Comparison of ENCODE assay signal across 25 mouse cellular contexts in genomic region chr9:86738801-86739200, GRCm38 (mm10). TPM values are rescaled to one million over a fixed set of nuclear protein-coding genes. Genes with fewer than 3 reads are reported as not detected.
DNase-seq lines count a peak whose midpoint lies in the region; ATAC-seq and TF ChIP-seq lines count a peak whose summit lies in the region.
"Had no signal": no experiment of that assay in that cellular context is flagged by ENCODE, and none has a peak within 500 bp of the region (broad histone marks: within the 10 kb centered on the region; RNA-seq: fewer than 3 reads in every experiment).

No protein-coding gene starts in this region.

- no peak overlapping the region for H3K9ac ChIP-seq in intestine, embryonic 14.5 days (ENCODE audit: low read length)
- no peak overlapping the region for H3K9ac ChIP-seq in intestine, postnatal 0 days (ENCODE audit: low read depth, low read length)
- H3K9ac ChIP-seq: forebrain, embryonic 13.5 days; heart, embryonic 12.5 days; hindbrain, embryonic 13.5 days; kidney, embryonic 15.5 days had no signal

- no peak for ATAC-seq in intestine, embryonic 14.5 days (replicated peaks; ENCODE audit: low FRiP score, low TSS enrichment, low read depth)
- ATAC-seq in intestine, postnatal 0 days: no peak
- ATAC-seq: forebrain, embryonic 13.5 days; hindbrain, embryonic 16.5 days had no signal

- H3K4me1 ChIP-seq in intestine, embryonic 14.5 days (replicated peaks; ENCODE audit: control insufficient read depth, insufficient read depth, low read length): peaks cover 9% of the 10 kb centered on the region
- H3K4me1 ChIP-seq in intestine, postnatal 0 days (replicated peaks; ENCODE audit: control insufficient read depth, insufficient read depth, low read length): no peaks in the 10 kb centered on the region
- H3K4me1 ChIP-seq in cerebellum, adult 2 months (ENCODE audit: control insufficient read depth, insufficient read depth, low read length): peaks cover 3% of the 10 kb centered on the region; the same call in 1 of the 2 replicates

- no peak overlapping the region for H3K4me3 ChIP-seq in intestine, embryonic 14.5 days (ENCODE audit: low read depth, low read length)
- H3K4me3 ChIP-seq in intestine, postnatal 0 days (ENCODE audit: low read depth, low read length): no peak overlapping the region
- no peak overlapping the region for H3K4me3 ChIP-seq in cerebellum, adult 2 months (replicated peaks; ENCODE audit: insufficient read depth, low read depth, low read length)
- H3K4me3 ChIP-seq: forebrain, embryonic 10.5 days; forebrain, embryonic 13.5 days; heart, adult 2 months; heart, embryonic 12.5 days; hindbrain, embryonic 10.5 days; hindbrain, embryonic 13.5 days; kidney, embryonic 15.5 days had no signal

- H3K36me3 ChIP-seq in intestine, embryonic 14.5 days (ENCODE audit: control insufficient read depth, insufficient read depth, low read length): no peaks in the 10 kb centered on the region
- H3K36me3 ChIP-seq in intestine, postnatal 0 days (ENCODE audit: control insufficient read depth, insufficient read depth): no peaks in the 10 kb centered on the region
- H3K36me3 ChIP-seq: forebrain, embryonic 10.5 days; heart, embryonic 12.5 days; hindbrain, embryonic 10.5 days; hindbrain, embryonic 13.5 days; kidney, embryonic 15.5 days had no signal

- H3K4me2 ChIP-seq in intestine, embryonic 14.5 days (ENCODE audit: low read length): no peak overlapping the region
- H3K4me2 ChIP-seq in intestine, postnatal 0 days (replicated peaks; ENCODE audit: low read depth): no peak overlapping the region
- H3K4me2 ChIP-seq: forebrain, embryonic 13.5 days; heart, embryonic 12.5 days; hindbrain, embryonic 13.5 days; kidney, embryonic 15.5 days had no signal

- H3K27me3 ChIP-seq in intestine, embryonic 14.5 days (replicated peaks; ENCODE audit: control insufficient read depth, insufficient read depth, low read length): no peaks in the 10 kb centered on the region
- no peaks in the 10 kb centered on the region for H3K27me3 ChIP-seq in intestine, postnatal 0 days (replicated peaks; ENCODE audit: control insufficient read depth, insufficient read depth, low read length)
- H3K27me3 ChIP-seq in cerebellum, adult 2 months (ENCODE audit: control insufficient read depth, insufficient read depth, low read length): no peaks in the 10 kb centered on the region
- H3K27me3 ChIP-seq: CH12.LX; forebrain, embryonic 13.5 days; heart, embryonic 12.5 days; hindbrain, embryonic 13.5 days had no signal

- no peak for TF ChIP-seq POLR2A in brain, embryonic 14.5 days (IDR thresholded peaks at IDR 0.05; ENCODE audit: borderline replicate concordance, extremely low read depth, insufficient read depth, insufficient read length, poor library complexity, severe bottlenecking)
- TF ChIP-seq POLR2A in cerebellum, adult 2 months (IDR thresholded peaks at IDR 0.05; ENCODE audit: borderline replicate concordance, insufficient read depth, low read length): no peak

- no peak for TF ChIP-seq CTCF in intestine, postnatal 0 days (IDR thresholded peaks at IDR 0.05; ENCODE audit: low read depth)
- TF ChIP-seq CTCF in brain, embryonic 14.5 days (IDR thresholded peaks at IDR 0.05; ENCODE audit: borderline replicate concordance, extremely low read depth, insufficient read depth, insufficient read length): no peak
- TF ChIP-seq CTCF in cerebellum, adult 2 months (IDR thresholded peaks at IDR 0.05; ENCODE audit: borderline replicate concordance, insufficient read depth, low read depth, low read length): no peak

- H3K9me3 ChIP-seq in intestine, embryonic 14.5 days (ENCODE audit: control insufficient read depth, low read length): no peaks in the 10 kb centered on the region
- no peaks in the 10 kb centered on the region for H3K9me3 ChIP-seq in intestine, postnatal 0 days (ENCODE audit: control insufficient read depth)
- H3K9me3 ChIP-seq: forebrain, embryonic 10.5 days; forebrain, embryonic 13.5 days; heart, embryonic 12.5 days; hindbrain, embryonic 10.5 days; hindbrain, embryonic 13.5 days; kidney, embryonic 15.5 days had no signal

- WGBS in intestine, embryonic 14.5 days: 95% methylated on average over 8 of the region's 8 CpGs
- 93% methylated on average over 8 of the region's 8 CpGs for WGBS in intestine, postnatal 0 days
- WGBS in cerebellum, adult 2 months: 94% methylated on average over 8 of the region's 8 CpGs

- DNase-seq in heart, adult 11 months: peak; percentile 56
- DNase-seq in heart, adult 8-10 months (ENCODE audit: low spot score): no peak
- DNase-seq in intestine, embryonic 14.5 days (ENCODE audit: low spot score): peak; percentile 43
- peak; percentile 14 for DNase-seq in NIH3T3 (ENCODE audit: low read depth)
- peak; percentile 54 for DNase-seq in brain, embryonic 14.5 days (ENCODE audit: low read depth)
- no peak for DNase-seq in lung, postnatal 14 days
- no peak for DNase-seq in cerebellum, adult 2 months
- DNase-seq: adrenal gland, postnatal 10 days; B cell, adult 2 months; cerebellum, adult 11-12 months; cerebellum, adult 9-10 months; cerebellum, postnatal 14 days; gastrocnemius, postnatal 25 days; heart, adult 2 months; kidney, adult 11 months; kidney, adult 8-10 months had no signal

- H3K27ac ChIP-seq in intestine, embryonic 14.5 days (ENCODE audit: low read depth): no peak overlapping the region
- H3K27ac ChIP-seq in intestine, postnatal 0 days (ENCODE audit: low read depth, low read length): no peak overlapping the region
- H3K27ac ChIP-seq in cerebellum, adult 2 months (ENCODE audit: insufficient read depth, low read length): no peak overlapping the region
- H3K27ac ChIP-seq: forebrain, embryonic 10.5 days; forebrain, embryonic 13.5 days; heart, adult 2 months; hindbrain, embryonic 10.5 days; hindbrain, embryonic 13.5 days; kidney, embryonic 15.5 days had no signal

RNA-seq across cellular contexts. Expression of gene Prss35, which starts 4.6 kb away (rescaled TPM):
- 1 to 10 TPM in 1 of 4 experiments, under 1 TPM in 3; 0.08 to 1.7 (median 0.33) TPM for total RNA-seq in heart, adult 8-10 months (2022)
- 9.6 and 9.7 TPM in 2 replicates for polyA plus RNA-seq in intestine, embryonic 14.5 days (2014; fragmentation: Nextera tagmentation; extraction: Ambion mirVana)
- polyA plus RNA-seq in intestine, postnatal 0 days (2015; fragmentation: Nextera tagmentation; extraction: Ambion mirVana): 4.8 TPM in 2 replicates
- polyA plus RNA-seq in brain, embryonic 14.5 days (2012; rRNA removed): 1.8 and 3.4 TPM in 2 replicates
- polyA plus RNA-seq in cerebellum, adult 2 months (2012; rRNA removed): 2.5 and 3.1 TPM in 2 replicates
- total RNA-seq: CH12.LX had no signal

RNA-seq across cellular contexts. Expression of gene Me1, which starts 43.0 kb away (rescaled TPM):
- total RNA-seq in heart, adult 8-10 months (2022): 100 to 1,000 TPM; 113 to 144 (median 120) TPM
- polyA plus RNA-seq in intestine, embryonic 14.5 days (2014; fragmentation: Nextera tagmentation; extraction: Ambion mirVana): 11.2 and 11.6 TPM in 2 replicates
- polyA plus RNA-seq in intestine, postnatal 0 days (2015; fragmentation: Nextera tagmentation; extraction: Ambion mirVana): 51.6 and 55.2 TPM in 2 replicates
- 13.1 and 26.8 TPM in 2 replicates for polyA plus RNA-seq in brain, embryonic 14.5 days (2012; rRNA removed)
- polyA plus RNA-seq in cerebellum, adult 2 months (2012; rRNA removed): 55.7 and 56.3 TPM in 2 replicates

Comparison
In these comparisons a context has a peak if more than half of its experiments do, and no peak if none do; other contexts are left out.
1. DNase-seq: peak in heart, adult 11 months (single experiment), intestine, embryonic 14.5 days (single experiment), NIH3T3 (single experiment) and brain, embryonic 14.5 days (single experiment); none in heart, adult 8-10 months (single experiment), lung, postnatal 14 days (single experiment) and cerebellum, adult 2 months (0 of 2).